In the genomic region with DNA sequence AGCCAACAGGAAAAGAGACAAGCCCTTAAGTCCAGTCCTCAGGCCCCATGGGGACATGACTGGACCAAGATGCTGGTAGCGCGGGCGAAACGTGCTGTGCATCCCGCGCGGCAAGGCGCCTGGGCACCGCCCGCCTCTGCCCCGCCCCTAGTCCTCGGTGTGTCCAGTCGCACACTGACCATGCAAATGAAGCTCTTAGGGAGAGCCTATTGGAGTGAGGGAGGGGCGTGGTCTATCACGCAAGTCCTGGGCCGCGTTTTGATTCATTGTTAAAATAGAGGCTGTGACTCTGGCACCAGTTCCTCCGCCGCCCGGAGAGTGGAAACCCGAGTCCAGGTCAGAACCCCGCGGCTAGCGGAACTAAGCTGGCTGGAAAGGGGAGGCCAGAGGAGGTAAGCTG, we compare ENCODE assay signal across 8 mouse cellular contexts. TPM values are rescaled to one million over a fixed set of nuclear protein-coding genes. Genes with fewer than 3 reads are reported as not detected.
DNase-seq lines count a peak whose midpoint lies in the region; ATAC-seq and TF ChIP-seq lines count a peak whose summit lies in the region.

A gene (plus strand): TSS at position 68 of the 400 bp plus-strand sequence.

- H3ac ChIP-seq in myocyte (ENCODE audit: control insufficient read depth, insufficient read length) = no peak within 1 kb of the TSS

- under 1% methylated on average over 24 of the region's 24 CpGs for WGBS in bone marrow, adult 2 months
- WGBS in kidney, embryonic 14.5 days = 0% methylated on average over 24 of the region's 24 CpGs
- WGBS in liver, adult 2 months = under 1% methylated on average over 24 of the region's 24 CpGs

- H3K4me1 ChIP-seq in bone marrow, adult 2 months (ENCODE audit: control insufficient read depth, insufficient read depth, low read length) = no peaks in the 10 kb centered on the region
- peaks cover 8% of the 10 kb centered on the region; the same call in 1 of the 2 replicates for H3K4me1 ChIP-seq in kidney, embryonic 14.5 days (ENCODE audit: control insufficient read depth, insufficient read depth, low read length)
- no peaks in the 10 kb centered on the region for H3K4me1 ChIP-seq in liver, adult 2 months (ENCODE audit: control insufficient read depth, insufficient read depth, low read length)

- TF ChIP-seq CTCF in bone marrow, adult 2 months (IDR thresholded peaks at IDR 0.05; ENCODE audit: control insufficient read depth, insufficient read depth, low read length) = no peak
- TF ChIP-seq CTCF in liver, adult 2 months (IDR thresholded peaks at IDR 0.05; ENCODE audit: low read depth, low read length) = no peak

- H3K9me3 ChIP-seq in kidney, embryonic 14.5 days (ENCODE audit: control insufficient read depth, low read length) = no peaks in the 10 kb centered on the region

- H3K36me3 ChIP-seq in kidney, embryonic 14.5 days (ENCODE audit: control insufficient read depth, insufficient read depth, low read length) = no peaks in the 10 kb centered on the region
- no peaks in the 10 kb centered on the region for H3K36me3 ChIP-seq in liver, adult 2 months (ENCODE audit: control insufficient read depth, insufficient read depth, low read length)
- no peaks in the 10 kb centered on the region for H3K36me3 ChIP-seq in myocyte (ENCODE audit: control insufficient read depth, insufficient read depth)
- H3K36me3 ChIP-seq in splenic B cell, adult 2 months (ENCODE audit: control insufficient read depth, insufficient read depth, low read length, poor library complexity, severe bottlenecking) = no peaks in the 10 kb centered on the region

- H3K79me2 ChIP-seq in liver, adult 2 months (ENCODE audit: control insufficient read depth, insufficient read depth, low read length) = no peaks in the 10 kb centered on the region
- H3K79me2 ChIP-seq in myocyte (ENCODE audit: control insufficient read depth, insufficient read depth) = no peaks in the 10 kb centered on the region

- peak; percentile 88 for DNase-seq in A20 (ENCODE audit: low read depth, low spot score)
- DNase-seq in heart, adult 9 months (ENCODE audit: low spot score in 2 of 2) = peak; percentile 89 to 91
- DNase-seq in liver, adult 2 months (ENCODE audit: extremely low read depth, low read depth, low spot score) = peak; percentile 92
- DNase-seq in splenic B cell, adult 2 months (ENCODE audit: low read depth, low spot score) = peak; percentile 71

- H3K9ac ChIP-seq in kidney, embryonic 14.5 days (ENCODE audit: low read depth, low read length) = peak within 1 kb of the TSS; percentile 52
- no peak within 1 kb of the TSS for H3K9ac ChIP-seq in liver, adult 2 months (ENCODE audit: low read depth, low read length)

- no peaks in the 10 kb centered on the region for H3K27me3 ChIP-seq in kidney, embryonic 14.5 days (ENCODE audit: control insufficient read depth, insufficient read depth, low read length)
- H3K27me3 ChIP-seq in liver, adult 2 months (ENCODE audit: control insufficient read depth, insufficient read depth, low read length) = no peaks in the 10 kb centered on the region
- H3K27me3 ChIP-seq in myocyte (ENCODE audit: control insufficient read depth, insufficient read depth, insufficient read length) = no peaks in the 10 kb centered on the region
- H3K27me3 ChIP-seq in splenic B cell, adult 2 months (ENCODE audit: control insufficient read depth, insufficient read depth, low read length, poor library complexity, severe bottlenecking) = no peaks in the 10 kb centered on the region

- no peak within 1 kb of the TSS for H3K27ac ChIP-seq in bone marrow, adult 2 months (ENCODE audit: control insufficient read depth, insufficient read depth, low read depth, low read length, poor library complexity)
- H3K27ac ChIP-seq in kidney, embryonic 14.5 days (ENCODE audit: low read depth, low read length) = peak within 1 kb of the TSS; percentile 24; the same call in 1 of the 2 replicates
- H3K27ac ChIP-seq in liver, adult 2 months (replicated peaks; ENCODE audit: insufficient read depth, low read depth, low read length) = no peak within 1 kb of the TSS

- H3K4me2 ChIP-seq in kidney, embryonic 14.5 days (replicated peaks; ENCODE audit: low read depth, low read length) = peak within 1 kb of the TSS; percentile 59
- H3K4me2 ChIP-seq in myocyte (ENCODE audit: low read depth) = peak within 1 kb of the TSS; percentile 90

- no peak for TF ChIP-seq POLR2A in bone marrow, adult 2 months (IDR thresholded peaks at IDR 0.05; ENCODE audit: borderline replicate concordance, control insufficient read depth, low read depth, low read length)
- TF ChIP-seq POLR2A in liver, adult 2 months (IDR thresholded peaks at IDR 0.05; ENCODE audit: extremely low read depth, insufficient read depth, low read length) = no peak
- peak; percentile 62 for TF ChIP-seq POLR2A in myocyte (IDR thresholded peaks at IDR 0.05; ENCODE audit: insufficient read length, low read depth)

- H3K4me3 ChIP-seq in bone marrow, adult 2 months (replicated peaks; ENCODE audit: control insufficient read depth, low read depth, low read length) = no peak within 1 kb of the TSS
- H3K4me3 ChIP-seq in kidney, embryonic 14.5 days (ENCODE audit: low read length) = peak within 1 kb of the TSS; percentile 41
- H3K4me3 ChIP-seq in liver, adult 2 months (ENCODE audit: insufficient read depth, low read depth, low read length) = no peak within 1 kb of the TSS
- H3K4me3 ChIP-seq in myocyte = peak within 1 kb of the TSS; percentile 25

- peak; percentile 78 for ATAC-seq in erythroblast, adult 5-6 weeks (replicated peaks; ENCODE audit: low FRiP score, poor library complexity, severe bottlenecking)
- peak; percentile 97 for ATAC-seq in kidney, embryonic 14.5 days (ENCODE audit: low FRiP score, low TSS enrichment)

TF ChIP-seq in myocyte, 11 proteins besides CTCF, POLR2A, EP300 and RAD21:
- TF ChIP-seq TCF12 (IDR thresholded peaks at IDR 0.05; ENCODE audit: insufficient read depth, poor library complexity, severe bottlenecking) (no peak), MYOD1 (IDR thresholded peaks at IDR 0.05; ENCODE audit: control insufficient read depth in 1 of 3, insufficient read length in 2 of 3, low read depth in 2 of 3) (no peak), TCF3 (IDR thresholded peaks at IDR 0.05; ENCODE audit: insufficient read length, low read depth) (no peak), REST (IDR thresholded peaks at IDR 0.05; ENCODE audit: insufficient read depth, insufficient read length) (no peak), USF1 (IDR thresholded peaks at IDR 0.05; ENCODE audit: low read depth) (no peak), E2F4 (IDR thresholded peaks at IDR 0.05; ENCODE audit: insufficient read depth) (no peak), MYOG (IDR thresholded peaks at IDR 0.05; ENCODE audit: control insufficient read depth in 1 of 3, insufficient read depth in 1 of 3, insufficient read length in 2 of 3, low read depth in 2 of 3) (no peak), SRF (IDR thresholded peaks at IDR 0.05; ENCODE audit: control insufficient read depth, insufficient read length, low read depth) (no peak), CEBPB (IDR thresholded peaks at IDR 0.05; ENCODE audit: insufficient read depth, poor library complexity, severe bottlenecking) (no peak), MAX (IDR thresholded peaks at IDR 0.05; ENCODE audit: low read depth) (no peak), POLR2AphosphoS2 (IDR thresholded peaks at IDR 0.05; ENCODE audit: insufficient read length, low read depth) (no peak)

RNA-seq across cellular contexts. Expression of the gene that starts here (rescaled TPM):
- polyA plus RNA-seq in bone marrow, adult 2 months (2011; ENCODE audit: insufficient read depth, insufficient read length, low replicate concordance, missing spikeins) = 17.0 and 32.9 TPM in 2 replicates
- 42.6 and 43.6 TPM in 2 replicates for total RNA-seq in erythroblast, adult 5-6 weeks (2015; ENCODE audit: low replicate concordance)
- 16.3 and 20.9 TPM in 2 replicates for total RNA-seq in erythroblast, adult 5-6 weeks (2017; ENCODE audit: low replicate concordance)
- polyA plus RNA-seq in kidney, embryonic 14.5 days (2014; fragmentation: Nextera tagmentation; extraction: Ambion mirVana) = 50.6 and 54.9 TPM in 2 replicates
- 11.9 and 14.3 TPM in 2 replicates for total RNA-seq in liver, adult 2 months (2014; rRNA removed)
- polyA plus RNA-seq in liver, adult 2 months (2012; rRNA removed) = 19.9 and 24.3 TPM in 2 replicates
- polyA plus RNA-seq in myocyte (2012; fragmentation: generic; extraction: Trizol) = 19.9 TPM

Comparison
In these comparisons a context has a peak if more than half of its experiments do, and no peak if none do; other contexts are left out.
1. H3K4me3 ChIP-seq: peak in kidney, embryonic 14.5 days (single experiment) and myocyte (single experiment); none in bone marrow, adult 2 months (single experiment) and liver, adult 2 months (single experiment).
2. Peak in every context shown above with its lines, with median percentiles within 50 percentile points of each other: DNase-seq.